Mouse (Mus musculus): ENCODE measurements around the gene Cpm. TPM values are rescaled to one million over a fixed set of nuclear protein-coding genes. Genes with fewer than 3 reads are reported as not detected.

The Cpm gene
- polyA plus RNA-seq, 1 experiment from 2014 or later: 5.9 TPM

- Histone ChIP-seq H3K27me3 (ENCODE audit: poor library complexity, severe bottlenecking) (no peaks in the 10 kb centered on the region), H3K36me3 (replicated peaks) (peaks cover 64% of the 10 kb centered on the region), H3K27ac (no peak overlapping the region), H3K4me1 (no peaks in the 10 kb centered on the region), H3K4me3 (no peak overlapping the region), H3K9me3 (no peaks in the 10 kb centered on the region)
- no peak for DNase-seq (ENCODE audit: extremely low spot score, low spot score)
- WGBS: 85% methylated on average over 13 of the region's 13 CpGs
These were observed 59.2 kb downstream of the Cpm start for GRCm38 (mm10) chr10:117688204-117689151.

- Histone ChIP-seq H3K36me3 (replicated peaks) (peaks cover 69% of the 10 kb centered on the region), H3K9me3 (no peaks in the 10 kb centered on the region), H3K4me1 (no peaks in the 10 kb centered on the region), H3K4me3 (no peak overlapping the region), H3K27ac (no peak overlapping the region), H3K27me3 (ENCODE audit: poor library complexity, severe bottlenecking) (no peaks in the 10 kb centered on the region)
- DNase-seq (ENCODE audit: extremely low spot score, low spot score): no peak
- 95% methylated on average over 11 of the region's 11 CpGs for WGBS
These were observed 60.2 kb downstream of the Cpm start for GRCm38 (mm10) chr10:117689297-117690100.

DNA sequence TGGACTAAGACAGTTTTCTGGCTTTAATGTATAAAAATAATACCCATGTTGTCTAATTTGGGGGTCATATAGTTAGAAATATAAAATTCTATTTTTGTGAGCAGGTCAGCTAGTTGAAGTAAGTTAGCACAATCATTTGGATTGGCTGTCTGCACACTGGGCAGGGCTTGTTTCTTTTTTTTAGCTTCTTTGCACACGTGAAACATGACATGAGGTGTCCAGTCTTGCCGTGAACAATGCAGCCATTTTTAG is 60.7 kb downstream of the Cpm start:
- Histone ChIP-seq H3K4me1 (no peaks in the 10 kb centered on the region), H3K27me3 (ENCODE audit: poor library complexity, severe bottlenecking) (no peaks in the 10 kb centered on the region), H3K27ac (no peak overlapping the region), H3K4me3 (no peak overlapping the region), H3K9me3 (no peaks in the 10 kb centered on the region), H3K36me3 (replicated peaks) (peaks cover 74% of the 10 kb centered on the region)
- DNase-seq (ENCODE audit: extremely low spot score, low spot score): no peak
- 88% methylated on average over 2 of the region's 2 CpGs for WGBS

GRCm38 (mm10) chr10:117690770-117691296 is 61.5 kb downstream of the Cpm start:
- DNase-seq (ENCODE audit: extremely low spot score, low spot score): no peak
- peaks cover 82% of the 10 kb centered on the region for H3K36me3 ChIP-seq (replicated peaks)
- no peaks in the 10 kb centered on the region for H3K27me3 ChIP-seq (ENCODE audit: poor library complexity, severe bottlenecking)
- no peaks in the 10 kb centered on the region for H3K4me1 ChIP-seq
- no peak overlapping the region for H3K27ac ChIP-seq
- H3K9me3 ChIP-seq: no peaks in the 10 kb centered on the region
- H3K4me3 ChIP-seq: no peak overlapping the region
- 97% methylated on average over 3 of the region's 3 CpGs for WGBS

DNA sequence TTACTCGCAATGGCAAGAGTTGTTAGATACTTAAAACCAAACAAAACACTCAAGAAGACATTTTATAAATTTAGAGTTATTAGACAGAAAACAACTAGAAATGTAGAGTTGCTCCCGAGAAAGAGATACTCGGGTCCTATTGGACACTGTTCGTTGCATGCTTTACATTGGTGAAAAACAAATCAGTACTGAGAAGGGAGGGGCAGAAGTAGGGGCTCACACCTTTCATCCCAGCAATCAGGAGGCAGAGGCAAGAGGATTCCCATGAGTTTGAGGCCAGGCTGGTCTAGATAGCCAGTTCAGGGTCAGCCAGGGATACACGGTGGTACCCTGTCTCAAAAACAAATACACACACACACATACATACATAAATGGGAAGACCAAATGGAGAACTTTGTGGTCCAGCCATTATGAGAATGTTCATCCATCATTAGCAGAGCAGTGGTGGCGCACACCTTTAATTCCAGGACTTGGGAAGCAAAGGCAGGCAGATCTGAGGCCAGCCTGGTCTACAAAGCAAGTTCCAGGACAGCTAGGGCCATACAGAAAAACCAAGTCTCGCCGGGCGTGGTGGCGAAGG is 62.2 kb downstream of the Cpm start:
- Histone ChIP-seq H3K27ac (no peak overlapping the region), H3K4me1 (no peaks in the 10 kb centered on the region), H3K4me3 (no peak overlapping the region), H3K27me3 (ENCODE audit: poor library complexity, severe bottlenecking) (no peaks in the 10 kb centered on the region), H3K9me3 (no peaks in the 10 kb centered on the region), H3K36me3 (replicated peaks) (peaks cover 89% of the 10 kb centered on the region)
- WGBS: 95% methylated on average over 10 of the region's 10 CpGs
- DNase-seq (ENCODE audit: extremely low spot score, low spot score): no peak

- Histone ChIP-seq H3K27ac (no peak overlapping the region), H3K4me1 (no peaks in the 10 kb centered on the region), H3K36me3 (replicated peaks) (peaks cover 96% of the 10 kb centered on the region), H3K9me3 (no peaks in the 10 kb centered on the region), H3K27me3 (ENCODE audit: poor library complexity, severe bottlenecking) (no peaks in the 10 kb centered on the region), H3K4me3 (no peak overlapping the region)
- no peak for DNase-seq (ENCODE audit: extremely low spot score, low spot score)
These were observed 62.9 kb downstream of the Cpm start for GRCm38 (mm10) chr10:117692173-117692572.

DNA sequence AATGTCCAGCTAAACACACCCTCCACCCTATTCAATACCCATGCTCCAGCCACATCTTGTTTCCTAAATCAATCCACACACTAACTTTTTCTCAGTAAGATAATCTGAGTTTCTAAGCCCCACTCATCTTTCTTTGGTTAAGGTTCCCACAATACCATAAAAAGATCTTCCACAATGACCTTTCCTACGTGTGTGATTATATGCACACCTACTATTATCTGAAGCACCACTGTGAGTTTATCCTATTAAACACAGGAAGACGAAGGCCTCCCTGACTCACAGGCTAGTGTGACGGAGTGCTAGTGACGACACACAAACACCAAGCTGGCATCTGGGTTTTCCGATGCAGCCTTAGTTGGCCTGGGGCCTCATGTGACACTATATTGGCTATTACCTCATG is 63.7 kb downstream of the Cpm start:
- H3K9me3 ChIP-seq: no peaks in the 10 kb centered on the region
- DNase-seq (ENCODE audit: extremely low spot score, low spot score): no peak
- H3K4me3 ChIP-seq: no peak overlapping the region
- no peaks in the 10 kb centered on the region for H3K4me1 ChIP-seq
- H3K27ac ChIP-seq: no peak overlapping the region
- H3K36me3 ChIP-seq (replicated peaks): peaks cover 96% of the 10 kb centered on the region
- 96% methylated on average over 5 of the region's 5 CpGs for WGBS
- H3K27me3 ChIP-seq (ENCODE audit: poor library complexity, severe bottlenecking): no peaks in the 10 kb centered on the region

DNA sequence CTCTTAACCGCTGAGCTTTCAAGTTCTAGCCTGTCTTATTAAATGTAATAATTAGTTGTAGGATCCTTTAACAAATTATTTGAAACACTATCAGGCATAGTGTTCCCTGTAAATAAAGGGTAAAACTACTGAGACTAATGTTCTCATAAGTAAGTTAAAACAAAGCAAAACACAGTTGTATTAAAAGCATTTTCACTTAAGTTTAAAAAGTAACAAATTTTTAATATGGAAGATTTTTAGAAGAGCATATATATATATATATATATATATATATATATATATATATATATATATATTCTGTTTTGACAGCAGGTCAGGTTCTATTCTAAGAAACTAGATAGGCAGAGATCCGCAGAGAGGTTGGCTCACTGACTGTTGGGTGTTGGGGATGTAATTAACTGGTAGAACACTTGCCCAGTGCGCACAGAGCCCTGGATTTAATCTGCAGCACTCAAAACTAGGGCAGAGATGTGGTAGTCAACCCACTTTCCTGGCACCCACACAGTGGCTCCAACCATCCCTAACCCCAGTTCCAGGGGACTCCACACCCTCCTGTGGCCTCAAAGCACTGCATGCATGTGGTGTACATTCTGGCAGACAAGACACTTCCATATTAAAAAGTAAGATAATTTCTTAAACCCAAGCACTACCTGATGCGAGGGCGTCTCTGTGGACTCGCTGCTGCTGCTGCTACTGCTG is 65.1 kb downstream of the Cpm start:
- Histone ChIP-seq H3K27ac (no peak overlapping the region), H3K27me3 (ENCODE audit: poor library complexity, severe bottlenecking) (no peaks in the 10 kb centered on the region), H3K9me3 (no peaks in the 10 kb centered on the region), H3K4me3 (no peak overlapping the region), H3K4me1 (no peaks in the 10 kb centered on the region), H3K36me3 (replicated peaks) (peaks cover 97% of the 10 kb centered on the region)
- 97% methylated on average over 6 of the region's 6 CpGs for WGBS
- no peak for DNase-seq (ENCODE audit: extremely low spot score, low spot score)

GRCm38 (mm10) chr10:117695027-117695426 is 65.7 kb downstream of the Cpm start:
- Histone ChIP-seq H3K36me3 (replicated peaks) (peaks cover 97% of the 10 kb centered on the region), H3K27me3 (ENCODE audit: poor library complexity, severe bottlenecking) (no peaks in the 10 kb centered on the region), H3K4me1 (no peaks in the 10 kb centered on the region), H3K9me3 (no peaks in the 10 kb centered on the region), H3K4me3 (no peak overlapping the region), H3K27ac (no peak overlapping the region)
- WGBS: 95% methylated on average over 4 of the region's 4 CpGs
- no peak for DNase-seq (ENCODE audit: extremely low spot score, low spot score)

DNA sequence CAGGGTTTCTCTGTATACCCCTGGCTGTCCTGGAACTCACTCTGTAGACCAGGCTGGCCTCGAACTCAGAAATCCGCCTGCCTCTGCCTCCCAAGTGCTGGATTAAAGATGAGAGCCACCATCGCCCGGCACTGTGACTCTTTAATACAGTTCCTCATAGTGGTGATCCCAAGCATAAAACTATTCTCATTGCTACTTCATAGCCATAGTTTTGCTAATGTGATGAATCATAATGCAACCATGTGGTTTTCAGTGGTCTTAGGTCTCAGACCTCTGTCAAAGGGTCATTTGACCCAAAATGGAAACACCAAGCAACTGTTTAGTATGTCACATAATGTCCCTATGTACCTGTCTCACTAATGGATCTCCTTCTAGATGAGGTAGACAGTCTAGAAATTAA is 66.3 kb downstream of the Cpm start:
- Histone ChIP-seq H3K4me3 (no peak overlapping the region), H3K27me3 (ENCODE audit: poor library complexity, severe bottlenecking) (no peaks in the 10 kb centered on the region), H3K4me1 (no peaks in the 10 kb centered on the region), H3K36me3 (replicated peaks) (peaks cover 97% of the 10 kb centered on the region), H3K27ac (no peak overlapping the region), H3K9me3 (no peaks in the 10 kb centered on the region)
- no peak for DNase-seq (ENCODE audit: extremely low spot score, low spot score)
- WGBS: 94% methylated on average over 4 of the region's 4 CpGs

GRCm38 (mm10) chr10:117696021-117696826 is 66.9 kb downstream of the Cpm start:
- DNase-seq (ENCODE audit: extremely low spot score, low spot score): no peak
- WGBS: 95% methylated on average over 8 of the region's 8 CpGs
- peaks cover 97% of the 10 kb centered on the region for H3K36me3 ChIP-seq (replicated peaks)
- no peak overlapping the region for H3K4me3 ChIP-seq
- no peaks in the 10 kb centered on the region for H3K27me3 ChIP-seq (ENCODE audit: poor library complexity, severe bottlenecking)
- no peaks in the 10 kb centered on the region for H3K4me1 ChIP-seq
- H3K9me3 ChIP-seq: no peaks in the 10 kb centered on the region
- H3K27ac ChIP-seq: no peak overlapping the region

Measured in forebrain, embryonic 10.5 days (tissue).